Mouse (Mus musculus): ENCODE data around the gene Dysf. TPM values are rescaled to one million over a fixed set of nuclear protein-coding genes. Genes with fewer than 3 reads are reported as not detected.

Dysf gene
- polyA plus RNA-seq, 1 experiment = not detected

- no peaks in the 10 kb centered on the region for H3K4me1 ChIP-seq
- no peaks in the 10 kb centered on the region for H3K36me3 ChIP-seq (replicated peaks; ENCODE audit: low read length)
- no peak overlapping the region for H3K4me3 ChIP-seq (replicated peaks)
- TF ChIP-seq FLI1 (IDR thresholded peaks at IDR 0.05; ENCODE audit: low read length) = no peak
- no peak for TF ChIP-seq GATA1 (IDR thresholded peaks at IDR 0.05; ENCODE audit: borderline replicate concordance, low read length)
- H3K9me3 ChIP-seq = peaks cover 14% of the 10 kb centered on the region
- H3K27me3 ChIP-seq (replicated peaks) = peaks cover 78% of the 10 kb centered on the region
Measured at GRCm38 (mm10) chr6:84105148-84106022, 97.0 kb downstream of the Dysf start.

GRCm38 (mm10) chr6:84106082-84106481 is 97.7 kb downstream of the Dysf start:
- peaks cover 72% of the 10 kb centered on the region for H3K27me3 ChIP-seq (replicated peaks)

GRCm38 (mm10) chr6:84110377-84110776 is 102.0 kb downstream of the Dysf start:
- peaks cover 40% of the 10 kb centered on the region for H3K27me3 ChIP-seq (replicated peaks)
- peaks cover under 1% of the 10 kb centered on the region; the same call in 1 of the 2 replicates for H3K9me3 ChIP-seq
- no peak for TF ChIP-seq FLI1 (IDR thresholded peaks at IDR 0.05; ENCODE audit: low read length)
- no peak for TF ChIP-seq GATA1 (IDR thresholded peaks at IDR 0.05; ENCODE audit: borderline replicate concordance, low read length)
- no peaks in the 10 kb centered on the region for H3K4me1 ChIP-seq
- no peak overlapping the region for H3K4me3 ChIP-seq (replicated peaks)
- H3K36me3 ChIP-seq (replicated peaks; ENCODE audit: low read length) = no peaks in the 10 kb centered on the region

More at GRCm38 (mm10) chr6:84106082-84106481, 97.7 kb downstream of the Dysf start:
- H3K9me3 ChIP-seq = peaks cover 14% of the 10 kb centered on the region
- H3K36me3 ChIP-seq (replicated peaks; ENCODE audit: low read length) = no peaks in the 10 kb centered on the region
- no peak overlapping the region for H3K4me3 ChIP-seq (replicated peaks)
- no peaks in the 10 kb centered on the region for H3K4me1 ChIP-seq
- TF ChIP-seq GATA1 (IDR thresholded peaks at IDR 0.05; ENCODE audit: borderline replicate concordance, low read length) (no peak), FLI1 (IDR thresholded peaks at IDR 0.05; ENCODE audit: low read length) (no peak)

GRCm38 (mm10) chr6:84111106-84111505 is 102.7 kb downstream of the Dysf start:
- H3K9me3 ChIP-seq = no peaks in the 10 kb centered on the region
- H3K4me1 ChIP-seq = no peaks in the 10 kb centered on the region
- no peaks in the 10 kb centered on the region for H3K36me3 ChIP-seq (replicated peaks; ENCODE audit: low read length)
- no peak overlapping the region for H3K4me3 ChIP-seq (replicated peaks)
- no peak for TF ChIP-seq FLI1 (IDR thresholded peaks at IDR 0.05; ENCODE audit: low read length)
- TF ChIP-seq GATA1 (IDR thresholded peaks at IDR 0.05; ENCODE audit: borderline replicate concordance, low read length) = no peak
- peaks cover 33% of the 10 kb centered on the region for H3K27me3 ChIP-seq (replicated peaks)

- H3K4me3 ChIP-seq (replicated peaks) = no peak overlapping the region
- H3K4me1 ChIP-seq = no peaks in the 10 kb centered on the region
- no peaks in the 10 kb centered on the region for H3K36me3 ChIP-seq (replicated peaks; ENCODE audit: low read length)
- peaks cover 15% of the 10 kb centered on the region for H3K27me3 ChIP-seq (replicated peaks)
- TF ChIP-seq GATA1 (IDR thresholded peaks at IDR 0.05; ENCODE audit: borderline replicate concordance, low read length) = no peak
- TF ChIP-seq FLI1 (IDR thresholded peaks at IDR 0.05; ENCODE audit: low read length) = no peak
- H3K9me3 ChIP-seq = no peaks in the 10 kb centered on the region
Measured at GRCm38 (mm10) chr6:84119731-84120530, 111.5 kb downstream of the Dysf start.

GRCm38 (mm10) chr6:84124609-84125008 is 116.2 kb downstream of the Dysf start:
- H3K4me3 ChIP-seq (replicated peaks) = no peak overlapping the region
- peaks cover 9% of the 10 kb centered on the region for H3K27me3 ChIP-seq (replicated peaks)
- no peaks in the 10 kb centered on the region for H3K36me3 ChIP-seq (replicated peaks; ENCODE audit: low read length)
- no peaks in the 10 kb centered on the region for H3K9me3 ChIP-seq
- TF ChIP-seq GATA1 (IDR thresholded peaks at IDR 0.05; ENCODE audit: borderline replicate concordance, low read length) = no peak
- no peaks in the 10 kb centered on the region for H3K4me1 ChIP-seq

GRCm38 (mm10) chr6:84125101-84125500 is 116.7 kb downstream of the Dysf start:
- no peak for TF ChIP-seq FLI1 (IDR thresholded peaks at IDR 0.05; ENCODE audit: low read length)
- no peak for TF ChIP-seq GATA1 (IDR thresholded peaks at IDR 0.05; ENCODE audit: borderline replicate concordance, low read length)
- Histone ChIP-seq H3K36me3 (replicated peaks; ENCODE audit: low read length) (no peaks in the 10 kb centered on the region), H3K4me3 (replicated peaks) (no peak overlapping the region), H3K4me1 (no peaks in the 10 kb centered on the region), H3K9me3 (no peaks in the 10 kb centered on the region), H3K27me3 (replicated peaks) (peaks cover 8% of the 10 kb centered on the region)

GRCm38 (mm10) chr6:84128229-84128628 is 119.8 kb downstream of the Dysf start:
- Histone ChIP-seq H3K4me1 (no peaks in the 10 kb centered on the region), H3K36me3 (replicated peaks; ENCODE audit: low read length) (no peaks in the 10 kb centered on the region), H3K9me3 (no peaks in the 10 kb centered on the region), H3K4me3 (replicated peaks) (no peak overlapping the region), H3K27me3 (replicated peaks) (peaks cover 6% of the 10 kb centered on the region)
- no peak for TF ChIP-seq FLI1 (IDR thresholded peaks at IDR 0.05; ENCODE audit: low read length)
- TF ChIP-seq GATA1 (IDR thresholded peaks at IDR 0.05; ENCODE audit: borderline replicate concordance, low read length) = no peak

GRCm38 (mm10) chr6:84130867-84131266 is 122.5 kb downstream of the Dysf start:
- no peaks in the 10 kb centered on the region for H3K36me3 ChIP-seq (replicated peaks; ENCODE audit: low read length)
- no peak overlapping the region for H3K4me3 ChIP-seq (replicated peaks)
- no peaks in the 10 kb centered on the region for H3K9me3 ChIP-seq
- no peak for TF ChIP-seq FLI1 (IDR thresholded peaks at IDR 0.05; ENCODE audit: low read length)
- no peak for TF ChIP-seq GATA1 (IDR thresholded peaks at IDR 0.05; ENCODE audit: borderline replicate concordance, low read length)
- peaks cover 7% of the 10 kb centered on the region for H3K27me3 ChIP-seq (replicated peaks)
- no peaks in the 10 kb centered on the region for H3K4me1 ChIP-seq

- Histone ChIP-seq H3K36me3 (replicated peaks; ENCODE audit: low read length) (no peaks in the 10 kb centered on the region), H3K4me1 (no peaks in the 10 kb centered on the region), H3K9me3 (no peaks in the 10 kb centered on the region), H3K4me3 (replicated peaks) (no peak overlapping the region), H3K27me3 (replicated peaks) (peaks cover 7% of the 10 kb centered on the region)
- TF ChIP-seq FLI1 (IDR thresholded peaks at IDR 0.05; ENCODE audit: low read length) = no peak
- no peak for TF ChIP-seq GATA1 (IDR thresholded peaks at IDR 0.05; ENCODE audit: borderline replicate concordance, low read length)
Measured at GRCm38 (mm10) chr6:84131539-84131938, 123.1 kb downstream of the Dysf start.

All from megakaryocyte, embryonic 14.5 days (primary cell).